Mouse (Mus musculus) G1E-ER4 (cell line): ENCODE data around the gene Cyp27a1. TPM values are rescaled to one million over a fixed set of nuclear protein-coding genes. Genes with fewer than 3 reads are reported as not detected.

Experiments used
- GATA1 ChIP-seq: IDR thresholded peaks from one replicate; pipeline ENCODE4 v1.8.0; 2012; ENCODE audit warnings: low read length, inconsistent platforms
- polyA plus RNA-seq: library from polyadenylated mRNA; stranded (reverse); fragments of >175 nt; gene quantifications from 2 replicates; pipeline ENCODE4 v1.2.3, GENCODE M21; 2012

Cyp27a1 gene
- polyA plus RNA-seq, 1 experiment: not detected

DNA sequence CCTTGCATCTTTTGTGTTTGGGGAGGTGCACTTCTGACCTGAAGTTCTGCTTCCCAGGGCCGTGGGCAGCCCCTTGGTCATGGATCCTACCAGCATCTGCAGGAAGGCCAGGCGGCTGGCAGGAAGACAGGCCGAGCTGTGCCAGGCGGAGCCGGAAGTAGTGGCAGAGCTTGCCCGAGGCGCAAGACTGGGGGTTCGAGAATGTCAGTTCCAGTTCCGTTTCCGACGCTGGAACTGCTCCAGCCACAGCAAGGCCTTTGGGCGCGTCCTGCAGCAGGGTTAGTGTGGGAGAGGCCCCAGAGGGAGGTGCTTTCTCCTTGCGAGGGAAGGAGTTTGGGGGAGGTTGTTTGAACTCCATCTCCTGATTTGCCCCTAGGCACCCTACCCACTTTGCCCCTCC is 68.7 kb downstream of the Cyp27a1 start:
- TF ChIP-seq GATA1: no peak

DNA sequence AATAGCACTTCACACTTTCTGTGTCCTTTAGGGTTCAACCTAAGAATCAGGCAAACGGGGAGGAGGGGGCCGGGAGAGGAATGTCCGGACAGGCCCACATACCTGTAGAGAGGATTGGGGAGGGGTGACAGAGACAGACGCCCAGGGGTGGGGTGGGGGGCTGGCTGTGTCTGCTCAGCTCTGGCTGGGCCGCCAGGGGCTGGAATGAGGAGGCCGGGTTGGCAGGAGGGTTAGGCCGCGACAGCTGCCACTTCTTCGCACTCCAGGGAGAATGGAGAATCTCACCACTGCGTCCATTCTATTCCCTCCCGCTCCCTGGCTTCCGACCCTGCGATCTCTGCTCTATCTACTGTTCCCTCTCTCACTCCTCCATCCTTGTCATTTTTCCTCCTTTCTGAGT is 70.2 kb downstream of the Cyp27a1 start:
- TF ChIP-seq GATA1: no peak

DNA sequence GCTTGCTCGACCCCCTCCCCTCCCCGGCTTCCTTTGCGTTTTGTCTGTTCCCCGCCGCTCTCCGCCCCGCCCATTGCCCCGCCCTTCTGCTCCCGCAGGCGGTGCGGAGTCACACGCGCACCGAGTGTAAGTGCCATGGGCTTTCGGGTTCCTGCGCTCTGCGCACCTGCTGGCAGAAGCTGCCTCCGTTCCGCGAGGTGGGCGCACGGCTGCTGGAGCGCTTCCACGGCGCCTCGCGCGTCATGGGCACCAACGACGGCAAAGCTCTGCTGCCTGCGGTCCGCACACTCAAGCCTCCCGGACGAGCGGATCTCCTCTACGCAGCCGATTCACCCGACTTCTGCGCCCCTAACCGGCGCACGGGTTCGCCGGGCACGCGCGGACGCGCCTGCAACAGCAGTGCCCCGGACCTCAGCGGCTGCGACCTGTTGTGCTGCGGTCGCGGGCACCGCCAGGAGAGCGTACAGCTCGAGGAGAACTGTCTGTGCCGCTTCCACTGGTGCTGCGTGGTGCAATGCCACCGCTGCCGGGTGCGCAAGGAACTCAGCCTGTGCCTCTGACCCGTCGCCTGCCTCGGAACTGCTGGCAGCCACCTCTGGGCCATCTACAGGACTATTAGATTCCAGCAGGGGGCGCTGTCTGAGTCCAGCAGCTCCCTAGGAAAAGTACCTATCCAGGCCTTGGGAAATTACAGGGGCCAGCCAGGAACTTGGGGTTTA is 70.8 kb downstream of the Cyp27a1 start:
- TF ChIP-seq GATA1: no peak

Other genes starting within 250 kb of the Cyp27a1 start
- 34.8 and 35.0 TPM in 2 replicates for gene Cnot9, start 207.5 kb upstream of the Cyp27a1 start, polyA plus RNA-seq
- gene Plcd4, start 170.7 kb upstream of the Cyp27a1 start, polyA plus RNA-seq: not detected in 2 replicates
- 3.4 and 8.5 TPM in 2 replicates for gene Usp37, start 169.3 kb upstream of the Cyp27a1 start, polyA plus RNA-seq
- 10.5 and 13.2 TPM in 2 replicates for gene Zfp142, start 125.3 kb upstream of the Cyp27a1 start, polyA plus RNA-seq
- 4.5 and 7.3 TPM in 2 replicates for gene Bcs1l, start 125.3 kb upstream of the Cyp27a1 start, polyA plus RNA-seq
- 24.2 and 27.0 TPM in 2 replicates for gene Rnf25, start 112.2 kb upstream of the Cyp27a1 start, polyA plus RNA-seq
- gene Stk36, start 112.1 kb upstream of the Cyp27a1 start, polyA plus RNA-seq: 0.05 and 0.21 TPM in 2 replicates
- 21.4 and 35.0 TPM in 2 replicates for gene Ttll4, start 51.8 kb upstream of the Cyp27a1 start, polyA plus RNA-seq
- not detected in 2 replicates for gene Prkag3, start 35.6 kb downstream of the Cyp27a1 start, polyA plus RNA-seq
- not detected in 2 replicates for gene Wnt6, start 58.3 kb downstream of the Cyp27a1 start, polyA plus RNA-seq
- not detected in 2 replicates for gene Wnt10a, start 77.9 kb downstream of the Cyp27a1 start, polyA plus RNA-seq
- gene Cdk5r2, start 141.4 kb downstream of the Cyp27a1 start, polyA plus RNA-seq: not detected in 2 replicates
- not detected in 2 replicates for gene Fev, start 171.8 kb downstream of the Cyp27a1 start, polyA plus RNA-seq
- not detected in 2 replicates for gene Cryba2, start 179.6 kb downstream of the Cyp27a1 start, polyA plus RNA-seq
- gene Cfap65, start 222.0 kb downstream of the Cyp27a1 start, polyA plus RNA-seq: not detected in 2 replicates
- 0.11 and 0.22 TPM in 2 replicates for gene Ihh, start 238.1 kb downstream of the Cyp27a1 start, polyA plus RNA-seq